Mouse (Mus musculus) brain, embryonic 14.5 days (tissue): ENCODE results near the gene Zfp692.

Source experiments
- CTCF ChIP-seq: fragments of 200-500 bp; IDR thresholded peaks from 2 replicates; pipeline ENCODE4 v1.5.1; 2012; ENCODE audit warnings: inconsistent platforms, mild to moderate bottlenecking, moderate library complexity, borderline replicate concordance; ENCODE audit not compliant: insufficient read depth, insufficient read length; ENCODE audit errors: extremely low read depth
- POLR2A ChIP-seq: fragments of 200-500 bp; IDR thresholded peaks from 2 replicates; pipeline ENCODE4 v1.6.1; 2012; ENCODE audit warnings: mild to moderate bottlenecking, inconsistent platforms, borderline replicate concordance; ENCODE audit not compliant: poor library complexity, insufficient read depth, insufficient read length, severe bottlenecking; ENCODE audit errors: extremely low read depth

GRCm38 (mm10) chr11:58263516-58263915, 43.4 kb upstream of the Zfp692 start:
- TF ChIP-seq POLR2A (no peak), CTCF (no peak)
